Mouse (Mus musculus) liver, adult 2 months (tissue): Measurements from ENCODE around the gene Wbp11. TPM values are rescaled to one million over a fixed set of nuclear protein-coding genes. Genes with fewer than 3 reads are reported as not detected.

Source experiments
- DNase-seq: peaks from one replicate; pipeline ENCODE4 v3.0.0-alpha.2; 2011; ENCODE audit warnings: low read depth, low spot score; ENCODE audit errors: extremely low read depth
- H3K27ac ChIP-seq: fragments of 200-500 bp; replicated peaks from 2 replicates; pipeline ENCODE4 v1.5.1; 2012; ENCODE audit warnings: low read depth, mild to moderate bottlenecking, control low read depth, inconsistent platforms, low read length; ENCODE audit not compliant: insufficient read depth
- H3K27me3 ChIP-seq: fragments of 200-500 bp; 2 replicates; pipeline ENCODE4 v1.6.1; 2012; ENCODE audit warnings: mild to moderate bottlenecking, moderate library complexity, low read length, inconsistent platforms; ENCODE audit not compliant: control insufficient read depth, insufficient read depth
- H3K36me3 ChIP-seq: fragments of 200-500 bp; 2 replicates; pipeline ENCODE4 v1.6.1; 2012; ENCODE audit warnings: low read length, inconsistent platforms; ENCODE audit not compliant: control insufficient read depth, insufficient read depth
- H3K4me1 ChIP-seq: fragments of 200-500 bp; 2 replicates; pipeline ENCODE4 v1.6.1; 2011; ENCODE audit warnings: low read length; ENCODE audit not compliant: control insufficient read depth, insufficient read depth
- H3K4me3 ChIP-seq: fragments of 200-500 bp; 2 replicates; pipeline ENCODE4 v1.5.1; 2011; ENCODE audit warnings: low read depth, mild to moderate bottlenecking, control low read depth, low read length, moderate library complexity; ENCODE audit not compliant: insufficient read depth
- H3K79me2 ChIP-seq: fragments of 200-500 bp; 2 replicates; pipeline ENCODE4 v1.6.1; 2012; ENCODE audit warnings: inconsistent platforms, mild to moderate bottlenecking, low read length, moderate library complexity; ENCODE audit not compliant: control insufficient read depth, insufficient read depth
- H3K9ac ChIP-seq: fragments of 200-500 bp; 2 replicates; pipeline ENCODE4 v1.6.1; 2012; ENCODE audit warnings: low read depth, mild to moderate bottlenecking, control low read depth, inconsistent platforms, low read length
- CTCF ChIP-seq: fragments of 200-500 bp; IDR thresholded peaks from 2 replicates; pipeline ENCODE4 v1.5.1; 2011; ENCODE audit warnings: low read depth, low read length, control low read depth
- POLR2A ChIP-seq: fragments of 200-500 bp; IDR thresholded peaks from 2 replicates; pipeline ENCODE4 v1.6.1; 2011; ENCODE audit warnings: low read length, control low read depth; ENCODE audit not compliant: insufficient read depth; ENCODE audit errors: extremely low read depth
- WGBS: fragments of 180-500 bp; shearing (Covaris S2); methylation state at CpG from one replicate; pipeline ENCODE4 v1.1.7; 2018; 5-methylcytosine and 5-hydroxymethylcytosine counted together
- polyA plus RNA-seq: library from polyadenylated mRNA; depleted of rRNA; stranded (reverse); fragments of >200 nt; gene quantifications from 2 replicates; pipeline ENCODE4 v1.2.3, GENCODE M21; 2012
- total RNA-seq: library from RNA; depleted of rRNA; stranded (reverse); fragments of >200 nt; gene quantifications from 2 replicates; pipeline ENCODE4 v1.2.3, GENCODE M21; 2014

The Wbp11 gene
- total and polyA plus RNA-seq, 2 experiments: 6.6 to 18.0 TPM

DNA sequence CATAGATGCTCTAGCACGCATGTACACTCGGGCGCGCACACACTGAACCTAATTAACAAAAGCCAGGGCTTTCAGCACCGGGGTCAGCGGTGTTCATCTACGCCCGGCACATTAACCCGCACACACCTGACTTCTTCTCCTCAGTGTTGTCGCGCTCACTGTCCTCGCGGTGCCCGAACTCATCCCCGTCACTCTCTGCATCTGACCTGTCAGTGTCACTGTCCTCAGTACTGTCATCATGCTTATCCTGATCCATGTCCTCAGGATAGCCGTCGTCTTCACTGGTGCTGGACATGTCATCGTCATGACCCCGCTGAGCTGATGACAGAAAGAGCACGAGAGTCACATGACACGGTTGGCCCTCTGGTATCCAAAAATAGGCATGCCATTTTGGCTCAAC lies 7.7 kb downstream of the Wbp11 start:
- no peak overlapping the region for H3K4me3 ChIP-seq
- H3K27me3 ChIP-seq: no peaks in the 10 kb centered on the region
- H3K36me3 ChIP-seq: peaks cover 73% of the 10 kb centered on the region
- DNase-seq: no peak
- no peaks in the 10 kb centered on the region for H3K79me2 ChIP-seq
- no peaks in the 10 kb centered on the region for H3K4me1 ChIP-seq
- WGBS: 95% methylated on average over 21 of the region's 21 CpGs
- TF ChIP-seq CTCF: no peak
- no peak for TF ChIP-seq POLR2A
- no peak overlapping the region for H3K27ac ChIP-seq
- no peak overlapping the region for H3K9ac ChIP-seq

DNA sequence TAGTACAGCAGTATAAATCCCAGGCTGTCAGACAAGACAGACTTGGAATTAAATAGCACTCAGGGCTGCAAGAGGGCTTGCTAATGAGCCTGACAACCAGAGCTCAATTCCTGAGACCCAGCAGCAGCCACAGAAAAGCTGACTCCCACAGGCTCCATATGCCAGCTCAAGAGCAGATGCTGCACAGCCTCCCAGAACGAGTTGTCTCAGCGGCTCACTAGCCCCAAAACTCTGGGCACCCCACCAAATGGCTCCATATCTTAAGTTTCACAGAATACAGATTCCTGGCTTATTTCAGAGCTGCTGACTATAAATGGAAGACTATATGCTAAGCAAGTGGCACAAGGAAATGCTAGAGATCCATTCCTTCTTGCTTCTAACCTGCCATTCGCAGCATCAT lies 10.5 kb downstream of the Wbp11 start:
- Histone ChIP-seq H3K27me3 (no peaks in the 10 kb centered on the region), H3K9ac (no peak overlapping the region), H3K27ac (no peak overlapping the region), H3K36me3 (peaks cover 68% of the 10 kb centered on the region), H3K79me2 (no peaks in the 10 kb centered on the region), H3K4me1 (no peaks in the 10 kb centered on the region), H3K4me3 (no peak overlapping the region)
- no peak for DNase-seq
- WGBS: 93% methylated on average over 3 of the region's 3 CpGs
- TF ChIP-seq POLR2A (no peak), CTCF (no peak)

DNA sequence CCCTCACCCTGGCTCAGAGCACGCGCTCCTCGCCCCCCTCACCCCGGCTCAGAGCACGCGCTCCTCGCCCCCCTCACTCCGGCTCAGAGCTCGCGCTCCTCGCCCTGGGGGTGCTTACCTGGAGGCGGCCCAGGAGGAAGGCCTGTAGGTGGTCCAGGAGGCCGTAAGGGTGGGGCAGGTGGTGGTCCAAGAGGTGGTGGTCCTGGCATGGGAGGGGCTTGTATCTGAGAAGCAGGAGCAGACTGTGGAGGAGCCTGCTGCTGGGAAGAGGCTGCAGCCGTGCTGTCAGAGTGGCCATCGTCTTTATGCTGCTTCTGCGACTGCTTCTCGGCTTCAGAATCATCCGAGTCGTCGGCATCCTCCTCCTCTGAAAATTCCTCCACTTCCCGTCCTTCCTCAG lies 11.2 kb downstream of the Wbp11 start:
- no peak overlapping the region for H3K27ac ChIP-seq
- H3K4me3 ChIP-seq: no peak overlapping the region
- H3K79me2 ChIP-seq: no peaks in the 10 kb centered on the region
- H3K4me1 ChIP-seq: no peaks in the 10 kb centered on the region
- TF ChIP-seq CTCF (no peak), POLR2A (no peak)
- WGBS: 92% methylated on average over 21 of the region's 21 CpGs
- no peaks in the 10 kb centered on the region for H3K27me3 ChIP-seq
- H3K9ac ChIP-seq: no peak overlapping the region
- peaks cover 63% of the 10 kb centered on the region for H3K36me3 ChIP-seq
- no peak for DNase-seq

DNA sequence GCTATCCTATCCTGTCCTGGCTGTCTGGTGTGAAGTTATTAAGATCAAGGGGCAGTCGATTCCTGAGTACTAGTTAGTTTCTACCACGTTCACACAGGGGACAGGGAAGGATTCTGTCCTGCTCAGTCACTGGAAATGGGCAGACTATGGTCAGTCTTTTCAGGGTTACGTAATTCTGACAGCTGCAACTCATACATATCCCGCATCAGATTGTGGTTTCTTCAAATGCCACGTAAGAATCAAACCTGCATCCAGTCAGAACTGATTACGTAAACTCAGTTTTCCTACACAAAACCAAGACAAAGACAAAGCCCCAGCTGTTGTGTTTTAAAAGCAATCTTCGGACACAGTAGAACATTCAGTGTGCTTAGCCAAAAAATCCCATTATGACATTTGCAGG lies 12.7 kb downstream of the Wbp11 start:
- 92% methylated on average over 7 of the region's 7 CpGs for WGBS
- no peak for DNase-seq
- no peaks in the 10 kb centered on the region for H3K27me3 ChIP-seq
- no peak overlapping the region for H3K27ac ChIP-seq
- TF ChIP-seq POLR2A (no peak), CTCF (no peak)
- no peak overlapping the region for H3K9ac ChIP-seq
- H3K79me2 ChIP-seq: no peaks in the 10 kb centered on the region
- no peaks in the 10 kb centered on the region for H3K4me1 ChIP-seq
- H3K4me3 ChIP-seq: no peak overlapping the region
- peaks cover 49% of the 10 kb centered on the region for H3K36me3 ChIP-seq

DNA sequence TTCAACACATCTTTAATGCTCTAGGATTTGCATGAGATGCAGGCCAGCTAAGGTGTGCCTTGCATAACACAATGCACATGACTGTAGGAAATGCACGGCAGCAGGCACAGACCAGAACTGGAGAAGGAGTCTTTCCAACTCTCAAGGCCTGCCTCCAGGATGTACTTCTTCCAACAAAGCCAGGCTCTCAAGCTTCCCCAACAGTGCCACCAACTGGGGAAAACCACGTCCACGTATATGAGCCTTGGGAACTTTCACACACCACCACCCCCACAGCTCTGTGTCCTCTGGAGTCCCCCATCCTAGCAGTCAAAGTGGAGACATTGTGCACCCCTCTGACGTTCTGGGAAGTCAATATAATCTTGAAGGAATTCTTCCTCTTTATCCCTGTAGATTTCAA lies 14.9 kb downstream of the Wbp11 start:
- Histone ChIP-seq H3K4me1 (peaks cover 8% of the 10 kb centered on the region), H3K36me3 (peaks cover 35% of the 10 kb centered on the region), H3K9ac (no peak overlapping the region), H3K4me3 (no peak overlapping the region), H3K27ac (no peak overlapping the region), H3K27me3 (no peaks in the 10 kb centered on the region), H3K79me2 (no peaks in the 10 kb centered on the region; the same call in 1 of the 2 replicates)
- no peak for DNase-seq
- TF ChIP-seq CTCF: no peak; the same call in 1 of the 2 replicates
- no peak for TF ChIP-seq POLR2A
- WGBS: 61% methylated on average over 4 of the region's 4 CpGs

DNA sequence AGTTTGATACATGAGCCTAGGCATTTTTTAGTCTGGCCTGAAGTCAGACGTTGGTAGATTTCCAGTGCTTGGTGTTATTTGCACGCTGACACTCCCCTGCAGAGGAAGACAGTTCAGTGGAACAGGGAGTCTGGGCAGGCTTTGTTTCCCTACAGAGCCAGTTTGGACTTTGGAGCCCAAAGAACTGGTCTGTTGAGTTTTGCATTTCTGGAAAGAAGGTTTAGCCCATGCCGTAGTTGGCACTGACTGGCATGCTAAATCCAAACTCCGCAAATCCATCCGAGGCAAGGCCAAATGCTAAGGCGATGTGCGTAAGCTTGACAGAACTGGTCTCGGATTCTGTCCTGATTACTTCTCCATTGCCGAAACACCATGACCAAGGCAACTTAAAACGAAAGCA lies 16.8 kb downstream of the Wbp11 start:
- Histone ChIP-seq H3K9ac (no peak overlapping the region), H3K27ac (no peak overlapping the region), H3K79me2 (no peaks in the 10 kb centered on the region; the same call in 1 of the 2 replicates), H3K4me1 (peaks cover 8% of the 10 kb centered on the region), H3K36me3 (peaks cover 21% of the 10 kb centered on the region), H3K27me3 (no peaks in the 10 kb centered on the region), H3K4me3 (no peak overlapping the region)
- DNase-seq: peak; percentile 71
- TF ChIP-seq CTCF (no peak), POLR2A (no peak)
- 76% methylated on average over 10 of the region's 10 CpGs for WGBS

DNA sequence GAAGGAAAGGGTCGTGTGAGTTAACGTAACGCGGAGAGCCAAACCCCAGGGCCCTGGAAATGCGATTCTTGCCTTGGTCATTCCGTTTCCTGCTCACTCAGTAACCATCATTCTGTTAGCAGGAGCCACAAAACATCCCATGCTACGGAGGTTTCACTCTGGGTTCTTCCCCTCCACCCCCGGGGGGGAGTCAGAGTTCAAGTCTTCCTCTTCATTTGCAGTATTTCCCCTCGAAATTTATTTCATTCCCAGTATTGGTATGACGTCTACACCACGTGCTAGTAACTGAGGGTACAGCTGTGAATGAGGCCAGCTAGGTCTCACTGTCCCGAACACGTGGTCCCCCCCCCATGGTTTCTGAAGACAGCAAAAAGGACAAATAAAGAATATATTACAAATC lies 18.4 kb downstream of the Wbp11 start:
- peaks cover 8% of the 10 kb centered on the region; the same call in 1 of the 2 replicates for H3K36me3 ChIP-seq
- H3K27ac ChIP-seq: no peak overlapping the region
- WGBS: 67% methylated on average over 13 of the region's 13 CpGs
- TF ChIP-seq CTCF: no peak
- no peak for TF ChIP-seq POLR2A
- H3K27me3 ChIP-seq: no peaks in the 10 kb centered on the region
- H3K9ac ChIP-seq: no peak overlapping the region
- peaks cover 11% of the 10 kb centered on the region for H3K4me1 ChIP-seq
- H3K4me3 ChIP-seq: no peak overlapping the region
- no peaks in the 10 kb centered on the region; the same call in 1 of the 2 replicates for H3K79me2 ChIP-seq
- no peak for DNase-seq
